Mouse (Mus musculus) cerebellum, adult 11-12 months (tissue): Measurements from ENCODE around the gene Olfr1487.
"Not testable (repeated sequence)": the region's sequence is repeated elsewhere in the genome, so short reads cannot be mapped to it uniquely, and the experiment has no call there.

Experiments
- DNase-seq: peaks from one replicate; pipeline ENCODE4 v3.0.0; 2022

Olfr1487 gene

GRCm38 (mm10) chr19:13617075-13617474 lies at the start of gene Olfr1487:
Gene Olfr1487 (plus strand): TSS chr19:13617375.
- DNase-seq = not testable (repeated sequence)

DNA sequence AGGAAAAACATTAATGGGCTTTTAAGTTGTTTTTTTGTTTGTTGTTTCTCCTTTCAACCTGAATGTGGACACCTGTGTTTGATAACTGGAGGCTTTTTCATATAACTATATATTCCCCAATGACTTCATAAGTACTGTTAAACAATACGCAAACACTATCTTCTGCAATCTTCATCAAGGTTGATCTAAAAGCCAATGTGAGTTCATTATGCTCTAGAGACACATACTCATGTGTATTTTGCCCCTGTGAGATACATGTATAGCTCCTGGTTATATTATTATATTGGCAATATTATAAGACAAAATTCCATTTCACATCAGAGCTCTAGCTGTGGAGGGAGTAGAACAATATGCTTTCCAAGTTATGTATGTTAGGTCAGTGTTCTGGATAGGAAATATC lies 34.0 kb upstream of the Olfr1487 start, which contains the start of gene Olfr1484:
Gene Olfr1484, plus strand, starts transcription at position 301 of the 400 bp plus-strand sequence.
- DNase-seq = no peak

- no peak for DNase-seq
These were observed 14.1 kb downstream of the Olfr1487 start, which contains the start of gene Olfr1489 for GRCm38 (mm10) chr19:13631321-13631720. Gene Olfr1489 (plus strand): TSS chr19:13631621.

DNA sequence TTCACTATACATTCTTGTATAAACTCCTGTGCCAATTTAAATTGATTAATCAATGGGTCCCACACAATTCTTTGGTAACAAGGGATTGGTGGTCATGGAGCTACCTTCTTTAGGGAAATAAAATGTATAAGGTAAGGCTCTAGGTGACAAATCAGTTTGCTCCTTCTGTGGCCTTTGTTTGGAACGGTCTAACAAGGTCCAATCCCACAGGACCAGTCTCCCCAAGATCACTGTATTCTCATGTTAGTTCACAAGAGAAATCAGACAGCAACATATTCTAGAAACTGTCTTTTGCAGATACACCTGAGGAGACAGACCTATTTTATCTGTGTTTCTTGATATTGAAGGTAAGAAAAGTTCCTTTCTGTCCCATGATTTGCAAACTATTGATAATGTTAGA lies 33.6 kb downstream of the Olfr1487 start, which contains the start of gene Olfr1490:
Gene Olfr1490, plus strand, starts transcription at position 301 of the 400 bp plus-strand sequence.
- DNase-seq = no peak
